Mouse (Mus musculus): ENCODE data around the gene Herc3. TPM values are rescaled to one million over a fixed set of nuclear protein-coding genes. Genes with fewer than 3 reads are reported as not detected.

Gene Herc3
- total RNA-seq, 2 experiments from 2014 or later, result 170 to 279 TPM

- Histone ChIP-seq H3K4me3 (no peak overlapping the region), H3K27ac (0 out of 2 replicates have a peak overlapping the region, but pooled peaks have one; percentile 21)
- no peak for DNase-seq (ENCODE audit: extremely low spot score in 1 of 2, low spot score in 2 of 2)
- no peak for TF ChIP-seq CTCF (IDR thresholded peaks at IDR 0.05)
- intact Hi-C loops (cut with DNase I), result no loop called here
Measured at GRCm38 (mm10) chr6:58837917-58838316, 6.7 kb downstream of the Herc3 start.

- no peak overlapping the region for H3K27ac ChIP-seq
- H3K4me3 ChIP-seq, result no peak overlapping the region
Measured at GRCm38 (mm10) chr6:58841208-58841607, 9.9 kb downstream of the Herc3 start.

GRCm38 (mm10) chr6:58842186-58842585, 10.9 kb downstream of the Herc3 start:
- Histone ChIP-seq H3K27ac (no peak overlapping the region), H3K4me3 (no peak overlapping the region)
- no peak for TF ChIP-seq CTCF (IDR thresholded peaks at IDR 0.05)
- intact Hi-C loops (cut with DNase I), result no loop called here
- peak in 1 of 2 experiments; percentile 3 for DNase-seq (ENCODE audit: extremely low spot score in 1 of 2, low spot score in 2 of 2)

More at GRCm38 (mm10) chr6:58841208-58841607, 9.9 kb downstream of the Herc3 start:
- TF ChIP-seq CTCF (IDR thresholded peaks at IDR 0.05), result no peak
- peak in 1 of 2 experiments; percentile 5 for DNase-seq (ENCODE audit: extremely low spot score in 1 of 2, low spot score in 2 of 2)
- intact Hi-C loops (cut with DNase I), result no loop called here

- intact Hi-C loops (cut with DNase I), result no loop called here
- Histone ChIP-seq H3K27ac (peak overlapping the region; percentile 71), H3K4me3 (no peak overlapping the region)
- DNase-seq (ENCODE audit: extremely low spot score in 1 of 2, low spot score in 2 of 2), result no peak
- TF ChIP-seq CTCF (IDR thresholded peaks at IDR 0.05), result no peak
Measured at GRCm38 (mm10) chr6:58843580-58843979, 12.3 kb downstream of the Herc3 start.

- Histone ChIP-seq H3K27ac (peak overlapping the region; percentile 71), H3K4me3 (no peak overlapping the region)
- intact Hi-C loops (cut with DNase I), result no loop called here
- TF ChIP-seq CTCF (IDR thresholded peaks at IDR 0.05), result no peak
- peak; percentile 32 to 48 for DNase-seq (ENCODE audit: extremely low spot score in 1 of 2, low spot score in 2 of 2)
Measured at GRCm38 (mm10) chr6:58844188-58844822, 13.0 kb downstream of the Herc3 start.

- no peak for DNase-seq (ENCODE audit: extremely low spot score in 1 of 2, low spot score in 2 of 2)
- intact Hi-C loops (cut with DNase I), result no loop called here
- Histone ChIP-seq H3K27ac (no peak overlapping the region), H3K4me3 (no peak overlapping the region)
- TF ChIP-seq CTCF (IDR thresholded peaks at IDR 0.05), result no peak
Measured at GRCm38 (mm10) chr6:58846850-58847692, 15.8 kb downstream of the Herc3 start.

GRCm38 (mm10) chr6:58847836-58848235, 16.6 kb downstream of the Herc3 start:
- no peak for DNase-seq (ENCODE audit: extremely low spot score in 1 of 2, low spot score in 2 of 2)
- no peak for TF ChIP-seq CTCF (IDR thresholded peaks at IDR 0.05)
- H3K4me3 ChIP-seq, result no peak overlapping the region
- H3K27ac ChIP-seq, result no peak overlapping the region
- intact Hi-C loops (cut with DNase I), result no loop called here

GRCm38 (mm10) chr6:58849356-58849755, 18.1 kb downstream of the Herc3 start:
- TF ChIP-seq CTCF (IDR thresholded peaks at IDR 0.05), result no peak
- intact Hi-C loops (cut with DNase I), result no loop called here
- no peak overlapping the region for H3K27ac ChIP-seq
- no peak overlapping the region for H3K4me3 ChIP-seq
- no peak for DNase-seq (ENCODE audit: extremely low spot score in 1 of 2, low spot score in 2 of 2)

- no peak for TF ChIP-seq CTCF (IDR thresholded peaks at IDR 0.05)
- no peak overlapping the region for H3K4me3 ChIP-seq
- intact Hi-C loops (cut with DNase I), result no loop called here
- DNase-seq (ENCODE audit: extremely low spot score in 1 of 2, low spot score in 2 of 2), result no peak
- H3K27ac ChIP-seq, result peak overlapping the region; percentile 81
Measured at GRCm38 (mm10) chr6:58855676-58856367, 24.6 kb downstream of the Herc3 start.

GRCm38 (mm10) chr6:58856494-58856893, 25.2 kb downstream of the Herc3 start:
- DNase-seq (ENCODE audit: extremely low spot score in 1 of 2, low spot score in 2 of 2), result no peak
- TF ChIP-seq CTCF (IDR thresholded peaks at IDR 0.05), result no peak
- intact Hi-C loops (cut with DNase I), result no loop called here
- H3K27ac ChIP-seq, result peak overlapping the region; percentile 81
- no peak overlapping the region for H3K4me3 ChIP-seq

GRCm38 (mm10) chr6:58859517-58859916, 28.3 kb downstream of the Herc3 start:
- TF ChIP-seq CTCF (IDR thresholded peaks at IDR 0.05), result no peak
- H3K4me3 ChIP-seq, result no peak overlapping the region
- no peak for DNase-seq (ENCODE audit: extremely low spot score in 1 of 2, low spot score in 2 of 2)
- intact Hi-C loops (cut with DNase I), result no loop called here
- H3K27ac ChIP-seq, result no peak overlapping the region

- intact Hi-C loops (cut with DNase I), result no loop called here
- no peak for TF ChIP-seq CTCF (IDR thresholded peaks at IDR 0.05)
- no peak for DNase-seq (ENCODE audit: extremely low spot score in 1 of 2, low spot score in 2 of 2)
- H3K27ac ChIP-seq, result peak overlapping the region; percentile 66
- no peak overlapping the region for H3K4me3 ChIP-seq
Measured at GRCm38 (mm10) chr6:58862446-58862993, 31.3 kb downstream of the Herc3 start.
